Mouse (Mus musculus) T-cell, adult 2 months (primary cell): Measurements from ENCODE around the gene Scap.

ENCODE experiments used
- DNase-seq: peaks from one replicate; pipeline ENCODE4 v3.0.0; 2022; ENCODE audit warnings: low spot score

Gene Scap

GRCm38 (mm10) chr9:110333135-110333895 lies at the start of gene Scap:
Scap (plus strand) TSS chr9:110333288.
- DNase-seq: peak; percentile 96

- DNase-seq: no peak
These were observed 48.9 kb upstream of the Scap start for GRCm38 (mm10) chr9:110284075-110284697.

GRCm38 (mm10) chr9:110287321-110287924 lies 45.7 kb upstream of the Scap start:
- DNase-seq: no peak

- no peak for DNase-seq
These were observed 39.8 kb upstream of the Scap start for GRCm38 (mm10) chr9:110293254-110293718.

GRCm38 (mm10) chr9:110293873-110294415 lies 39.1 kb upstream of the Scap start:
- DNase-seq: no peak

GRCm38 (mm10) chr9:110294786-110295185 lies 38.3 kb upstream of the Scap start:
- no peak for DNase-seq

- peak; percentile 75 for DNase-seq
These were observed 36.0 kb upstream of the Scap start for GRCm38 (mm10) chr9:110296867-110297627.

- DNase-seq: no peak
These were observed 28.6 kb upstream of the Scap start for GRCm38 (mm10) chr9:110304516-110304915.

- peak; percentile 86 for DNase-seq
These were observed 28.0 kb upstream of the Scap start, which contains the start of gene Elp6 for GRCm38 (mm10) chr9:110304969-110305651. Elp6 (plus strand) TSS chr9:110305173.

GRCm38 (mm10) chr9:110306371-110306770 lies 26.7 kb upstream of the Scap start:
- no peak for DNase-seq

- no peak for DNase-seq
These were observed 18.4 kb upstream of the Scap start for GRCm38 (mm10) chr9:110314706-110315105.

GRCm38 (mm10) chr9:110315410-110315809 lies 17.7 kb upstream of the Scap start:
- no peak for DNase-seq

GRCm38 (mm10) chr9:110315904-110316303 lies 17.2 kb upstream of the Scap start:
- DNase-seq: no peak

- DNase-seq: no peak
These were observed 16.6 kb upstream of the Scap start for GRCm38 (mm10) chr9:110316503-110316902.

- DNase-seq: no peak
These were observed 12.3 kb upstream of the Scap start for GRCm38 (mm10) chr9:110320769-110321168.

GRCm38 (mm10) chr9:110322972-110323371 lies 10.1 kb upstream of the Scap start:
- no peak for DNase-seq

GRCm38 (mm10) chr9:110324181-110324580 lies 8.9 kb upstream of the Scap start:
- DNase-seq: no peak

GRCm38 (mm10) chr9:110328178-110328577 lies 4.9 kb upstream of the Scap start:
- DNase-seq: no peak

GRCm38 (mm10) chr9:110328946-110329630 lies 4.0 kb upstream of the Scap start:
- DNase-seq: peak; percentile 22

GRCm38 (mm10) chr9:110329655-110330054 lies 3.4 kb upstream of the Scap start:
- DNase-seq: peak; percentile 57

GRCm38 (mm10) chr9:110330341-110330740 lies 2.7 kb upstream of the Scap start:
- no peak for DNase-seq
